Mouse (Mus musculus) mature B cell (primary cell): ENCODE measurements around the gene 6030458C11Rik.

Experiments used
- in situ Hi-C: fragments of 300-500 bp; cut with MboI; formaldehyde crosslinking; loops from 2 replicates; pipeline ENCODE4 v1.14.3; 2019

6030458C11Rik gene

DNA sequence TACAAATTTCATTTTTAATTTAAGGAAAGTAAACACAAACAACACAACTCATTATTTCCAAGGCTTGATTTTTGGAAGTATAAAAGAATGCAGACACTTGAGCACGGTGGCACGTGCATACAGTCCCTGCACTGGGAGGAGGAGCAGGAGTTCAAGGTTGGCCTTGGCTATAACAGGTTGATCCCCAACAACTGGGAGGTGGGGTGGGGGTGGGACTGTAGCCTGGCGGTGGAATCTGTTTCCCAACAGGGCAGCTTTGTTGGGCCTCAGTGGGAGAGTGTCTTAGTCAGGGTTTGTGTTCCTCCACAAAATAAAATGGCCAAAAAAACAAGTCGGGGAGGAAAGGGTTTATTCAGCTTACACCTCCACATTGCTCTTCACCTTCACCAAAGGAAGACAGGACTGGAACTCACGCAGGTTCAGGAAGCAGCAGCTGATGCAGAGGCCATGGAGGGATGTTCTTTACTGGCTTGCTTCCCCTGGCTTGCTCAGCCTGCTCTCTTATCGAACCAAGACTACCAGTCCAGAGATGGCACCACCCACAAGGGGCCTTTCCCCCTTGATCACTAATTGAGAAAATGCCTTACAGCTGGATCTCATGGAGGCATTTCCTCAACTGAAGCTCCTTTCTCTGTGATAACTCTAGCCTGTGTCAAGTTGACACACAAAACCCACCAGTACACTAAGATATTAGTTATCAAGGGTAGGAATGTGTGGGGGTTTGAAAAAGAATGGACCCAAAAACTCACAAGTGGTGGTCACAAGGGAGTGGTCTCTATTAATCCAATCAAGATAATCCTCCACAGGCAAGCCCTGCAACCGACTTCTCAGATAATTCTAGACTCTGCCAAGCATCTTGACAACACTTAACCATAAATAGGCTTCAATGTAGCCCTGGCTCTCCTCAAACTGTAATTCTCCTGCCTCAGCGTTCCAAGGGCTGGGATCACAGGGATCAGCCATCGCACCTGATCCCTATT is 1.7 kb downstream of the 6030458C11Rik start:
- in situ Hi-C loops = loop anchor here (25.0 kb wide), 2 partner anchors 860 to 1435 kb away; partner anchors contain the start of gene Tars

DNA sequence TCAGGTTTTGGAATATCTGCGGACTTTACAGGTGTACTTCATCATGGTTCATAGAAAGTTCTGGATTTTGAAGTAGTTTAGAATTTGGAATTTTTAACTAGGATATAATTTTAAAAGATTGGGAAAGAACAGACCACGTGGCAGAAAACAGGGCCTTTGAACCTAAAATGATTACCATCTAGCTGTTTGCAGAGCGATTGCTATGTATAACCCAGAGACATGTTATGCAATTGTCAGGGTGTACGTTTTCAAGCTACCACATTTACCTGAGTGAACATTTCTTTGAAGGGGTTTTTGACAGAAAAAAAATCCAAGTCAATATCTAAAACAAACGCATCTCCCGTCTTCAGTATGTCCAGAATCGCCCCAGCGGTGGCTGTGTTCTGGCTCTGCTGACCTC is 6.9 kb downstream of the 6030458C11Rik start:
- in situ Hi-C loops = loop anchor here (25.0 kb wide), 2 partner anchors 855 to 1430 kb away; partner anchors contain the start of gene Tars

DNA sequence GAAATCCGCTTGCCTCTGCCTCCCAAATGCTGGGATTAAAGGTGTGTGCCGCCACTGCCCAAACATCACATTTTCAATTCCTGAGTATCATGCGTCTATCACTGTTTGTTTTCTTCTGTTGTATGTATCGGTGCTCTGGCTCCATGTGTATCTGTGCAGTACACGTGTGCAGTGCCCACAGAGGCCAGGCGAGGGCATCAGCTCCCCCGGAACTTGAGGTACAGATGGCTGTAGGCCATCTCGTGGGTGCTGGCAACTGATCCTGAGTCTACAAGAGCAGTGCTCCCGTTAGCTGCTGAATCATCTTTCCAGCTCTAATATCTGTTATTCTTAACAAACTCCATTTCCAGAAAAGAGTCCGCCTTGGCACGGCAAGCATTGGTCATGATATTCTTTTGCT is 11.8 kb downstream of the 6030458C11Rik start:
- in situ Hi-C loops = loop anchor here (25.0 kb wide), 2 partner anchors 850 to 1425 kb away; partner anchors contain the start of gene Tars

DNA sequence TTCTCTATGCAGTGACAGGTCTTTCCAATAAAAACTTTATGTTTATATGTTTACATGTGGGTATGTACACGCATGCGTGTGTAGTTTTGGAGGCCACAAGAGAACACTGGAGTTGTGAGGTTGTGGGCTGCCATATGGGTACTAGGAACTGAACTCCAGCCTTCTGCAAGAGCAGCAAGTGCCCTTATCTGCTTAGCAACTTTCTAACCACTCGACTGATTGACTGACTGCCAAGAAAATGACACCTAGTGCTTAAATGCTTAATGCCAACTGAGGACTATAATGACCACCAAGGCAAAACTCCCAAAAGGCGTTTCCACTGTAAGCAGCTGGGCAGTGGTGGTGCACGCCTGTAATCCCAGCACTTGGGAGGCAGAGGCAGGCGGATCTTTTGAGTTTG is 15.1 kb downstream of the 6030458C11Rik start:
- in situ Hi-C loops = loop anchor here (25.0 kb wide), 2 partner anchors 847 to 1422 kb away; partner anchors contain the start of gene Tars

DNA sequence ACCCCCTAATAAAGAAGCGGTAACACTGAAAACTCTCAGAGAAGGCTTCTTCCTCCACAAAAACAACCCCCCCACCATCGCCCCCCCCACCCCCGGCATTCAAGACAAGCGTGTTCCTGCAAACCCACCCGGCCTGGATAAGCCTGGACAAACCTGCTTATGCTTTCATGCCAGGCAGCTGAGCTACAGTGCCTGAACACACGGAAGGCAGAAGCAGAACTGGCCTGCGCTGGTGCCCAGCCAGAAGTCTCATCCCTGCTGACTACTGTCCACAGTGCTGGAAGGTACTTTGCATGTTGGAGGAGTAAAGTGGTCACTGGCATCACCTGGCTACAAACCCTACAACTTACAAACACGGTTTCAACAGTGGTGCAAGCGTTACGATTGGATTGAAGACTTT is 17.4 kb downstream of the 6030458C11Rik start:
- in situ Hi-C loops = loop anchor here (25.0 kb wide), 2 partner anchors 845 to 1420 kb away; partner anchors contain the start of gene Tars

DNA sequence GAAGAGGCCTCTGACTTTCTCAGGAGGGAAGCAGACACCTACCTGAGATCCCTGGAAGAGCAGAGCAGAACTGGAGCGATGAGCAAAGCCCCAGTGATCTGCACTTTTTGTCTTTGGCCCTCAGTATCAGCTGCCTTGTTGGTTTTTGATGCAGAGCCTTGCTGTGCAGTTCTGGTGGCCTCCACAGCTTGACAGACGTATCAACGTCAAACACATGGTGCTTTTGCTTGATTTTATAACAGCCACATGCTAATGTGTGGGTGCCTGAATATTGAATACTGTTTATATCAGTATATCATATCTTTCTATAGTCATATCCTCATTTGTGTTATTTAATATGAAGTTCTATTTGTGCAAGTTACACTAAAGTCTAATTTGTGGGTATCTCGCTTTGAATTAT is 19.4 kb downstream of the 6030458C11Rik start:
- in situ Hi-C loops = loop anchor here (25.0 kb wide), 2 partner anchors 843 to 1418 kb away; partner anchors contain the start of gene Tars

DNA sequence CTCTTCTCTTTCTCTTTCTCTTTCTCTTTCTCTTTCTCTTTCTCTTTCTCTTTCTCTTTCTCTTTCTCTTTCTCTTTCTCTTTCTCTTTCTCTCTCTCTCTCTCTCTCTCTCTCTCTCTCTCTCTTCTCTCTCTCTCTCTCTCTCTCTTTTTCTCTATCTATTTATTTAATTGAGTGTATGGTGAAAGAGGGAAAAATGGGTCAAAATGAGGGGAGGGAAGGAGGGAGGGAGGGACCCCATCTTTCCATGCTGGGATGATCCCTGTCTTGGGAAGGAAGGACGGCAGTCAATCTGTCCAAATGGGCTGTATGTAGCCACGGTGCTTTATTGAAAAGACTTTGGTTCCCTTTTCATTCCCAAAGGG is 23.3 kb downstream of the 6030458C11Rik start:
- in situ Hi-C loops = loop anchor here (25.0 kb wide), 2 partner anchors 839 to 1414 kb away; partner anchors contain the start of gene Tars

DNA sequence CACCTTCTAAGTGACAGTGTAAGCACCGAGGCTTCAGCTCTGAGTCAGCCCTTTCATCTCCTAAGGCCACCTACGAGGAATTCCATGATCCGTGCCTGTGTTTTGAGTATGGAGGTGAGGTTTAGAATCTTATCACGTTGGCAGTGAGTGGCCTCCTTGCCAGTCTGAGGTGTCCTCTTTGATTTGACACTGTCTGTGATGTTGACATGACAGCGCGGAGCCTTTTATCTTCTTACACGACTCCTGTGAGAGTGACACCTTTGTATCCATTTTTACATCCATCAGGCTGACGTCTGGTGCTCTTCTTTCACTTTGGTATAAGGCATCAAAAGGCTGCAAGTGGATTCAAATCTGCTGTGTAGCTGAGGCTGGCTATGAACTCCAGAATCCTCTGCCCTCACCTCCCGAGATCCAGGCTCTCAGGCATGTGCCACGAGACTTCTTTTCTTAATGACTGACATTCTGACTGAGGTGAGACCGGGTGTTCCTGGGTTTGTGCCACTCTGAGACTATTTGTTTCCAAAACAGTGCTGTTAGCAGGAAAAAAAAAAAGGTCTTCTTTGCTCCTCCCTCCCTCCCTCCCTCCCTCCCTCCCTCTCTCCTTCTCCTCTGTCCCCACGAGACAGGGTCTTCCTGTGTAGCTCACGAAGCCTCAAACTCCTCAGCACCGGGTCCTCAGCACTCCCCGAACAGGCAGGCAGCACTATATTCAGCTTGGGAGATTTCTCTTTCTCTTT is 23.9 kb downstream of the 6030458C11Rik start:
- in situ Hi-C loops = loop anchor here (25.0 kb wide), 2 partner anchors 838 to 1413 kb away; partner anchors contain the start of gene Tars

DNA sequence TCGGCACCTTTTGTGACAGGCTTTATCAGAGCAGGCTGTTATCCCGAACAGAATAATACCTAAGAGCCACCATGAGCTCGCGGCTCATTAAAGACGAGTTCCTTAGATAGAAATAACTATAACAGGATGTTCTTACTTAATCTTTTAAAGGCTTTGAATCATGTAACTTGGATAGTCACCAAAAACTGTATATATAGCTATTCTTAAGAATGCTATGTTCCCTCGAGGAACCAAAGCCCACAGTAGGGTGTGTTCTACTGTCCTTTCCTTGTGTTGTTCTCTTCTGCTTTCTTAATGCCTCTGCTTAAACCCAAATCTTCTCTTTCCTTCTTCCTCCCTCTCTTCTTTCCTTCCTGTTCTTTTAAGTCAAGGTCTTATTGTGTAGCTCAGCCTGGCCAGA is 26.4 kb downstream of the 6030458C11Rik start:
- in situ Hi-C loops = loop anchor here (10.0 kb wide), 2 partner anchors 213 to 433 kb away; no protein-coding TSS in a partner anchor

DNA sequence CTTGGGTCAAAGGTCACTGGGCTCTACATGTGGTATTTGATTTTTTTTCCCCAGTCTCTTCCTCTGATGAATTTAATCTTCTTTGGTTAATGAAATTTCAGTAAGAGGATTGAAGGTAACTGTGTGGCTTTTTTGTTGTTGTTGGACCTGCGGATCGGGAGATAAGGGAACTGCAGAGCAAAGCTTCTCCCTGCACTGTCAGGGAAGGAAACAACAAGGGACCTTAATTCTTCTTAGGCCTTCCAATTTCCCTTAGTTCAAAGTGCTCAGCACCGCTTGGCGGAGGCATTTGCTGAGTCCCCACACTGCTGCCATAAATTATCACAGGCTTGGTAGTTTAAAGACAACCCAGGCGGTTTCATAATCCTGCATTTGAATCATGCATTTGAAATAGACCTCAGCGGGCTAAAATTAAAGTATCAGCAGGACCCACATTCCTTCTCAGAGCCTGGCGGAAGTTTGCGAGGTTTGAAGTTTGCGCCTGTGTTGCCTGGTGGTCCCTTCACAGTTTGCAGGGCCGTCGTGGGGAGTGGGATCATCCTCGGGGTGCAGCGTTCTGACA is 28.5 kb downstream of the 6030458C11Rik start:
- in situ Hi-C loops = loop anchor here (10.0 kb wide), 2 partner anchors 211 to 431 kb away; no protein-coding TSS in a partner anchor

DNA sequence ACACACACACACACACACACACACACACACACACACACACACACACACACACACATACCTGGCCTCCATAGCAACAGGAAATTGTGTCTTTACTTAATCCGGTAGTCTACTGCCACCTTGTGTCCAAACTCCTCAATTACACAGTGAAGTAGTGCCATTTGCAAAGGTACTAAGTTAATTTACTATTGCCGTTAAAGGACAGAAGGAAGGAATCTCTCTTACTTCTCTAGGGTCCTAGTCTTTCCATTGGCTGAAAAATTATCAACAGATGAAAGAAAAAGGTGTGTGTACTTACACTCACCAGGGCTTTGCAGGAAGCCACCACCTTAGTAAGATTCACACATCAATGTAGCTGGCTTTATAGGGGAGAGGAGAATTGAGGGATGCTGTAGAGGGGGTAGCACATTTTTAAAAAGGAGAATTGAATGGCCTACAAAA is 29.0 kb downstream of the 6030458C11Rik start:
- in situ Hi-C loops = loop anchor here (10.0 kb wide), 2 partner anchors 211 to 431 kb away; no protein-coding TSS in a partner anchor

DNA sequence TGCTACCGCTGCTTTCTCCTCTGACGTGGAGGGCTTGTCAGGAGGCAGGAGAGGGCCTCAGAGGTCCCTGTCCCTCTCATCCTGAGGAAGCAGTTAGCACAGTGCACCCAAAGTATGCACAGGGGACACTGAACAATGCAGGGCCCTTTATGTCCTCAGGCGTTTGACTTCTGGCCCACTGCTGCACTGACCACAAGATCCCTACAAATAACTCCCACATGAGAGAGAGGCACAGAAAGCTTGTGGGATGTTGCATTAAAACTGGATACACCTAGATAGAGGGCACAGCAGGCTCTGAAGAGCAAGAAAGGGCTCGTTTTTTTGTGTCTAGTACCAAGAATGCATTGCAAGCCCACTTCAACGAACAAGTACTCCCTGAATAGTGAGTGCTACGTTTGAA is 30.1 kb downstream of the 6030458C11Rik start:
- in situ Hi-C loops = loop anchor here (10.0 kb wide), 2 partner anchors 210 to 430 kb away; no protein-coding TSS in a partner anchor

DNA sequence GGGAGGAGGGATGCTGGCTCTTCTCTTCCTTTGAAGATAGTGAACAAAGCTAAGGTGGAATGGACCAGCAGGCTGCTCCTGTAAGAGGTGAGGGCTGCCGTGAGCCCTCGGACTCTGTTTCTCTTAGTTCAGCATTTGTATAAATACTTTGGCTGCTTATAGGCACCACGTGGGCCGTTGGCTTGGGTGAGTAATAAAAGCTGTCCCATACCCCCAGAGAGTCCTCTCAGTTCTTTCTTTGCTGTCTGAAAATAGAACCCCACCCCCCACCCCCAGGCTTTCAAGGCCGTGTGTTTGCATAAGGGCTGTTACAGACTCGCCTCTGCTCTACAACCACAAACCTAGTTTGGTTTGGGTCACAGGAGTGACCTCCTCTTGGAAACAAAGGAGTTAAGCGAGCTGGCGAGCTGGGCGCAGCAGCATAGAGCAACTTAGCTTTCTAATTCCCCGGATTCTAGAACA is 35.0 kb downstream of the 6030458C11Rik start:
- in situ Hi-C loops = no loop called here

DNA sequence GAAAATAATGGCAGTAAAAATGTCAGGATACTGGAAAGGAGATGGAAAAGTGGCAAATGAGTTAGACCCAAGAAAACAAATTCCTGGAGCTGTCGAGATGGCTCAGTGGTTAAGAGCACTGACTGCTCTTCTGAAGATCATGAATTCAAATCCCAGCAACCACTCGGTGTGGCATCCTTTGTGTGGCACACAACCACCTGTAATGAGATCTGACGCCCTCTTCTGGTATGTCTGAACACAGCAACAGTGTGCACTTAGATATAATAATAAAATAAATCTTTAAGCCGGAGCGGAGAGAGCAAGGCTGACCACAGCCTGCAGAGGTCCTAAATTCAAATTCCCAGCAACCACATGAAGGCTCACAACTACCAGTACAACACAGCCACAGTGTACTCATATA is 35.9 kb downstream of the 6030458C11Rik start:
- in situ Hi-C loops = no loop called here

DNA sequence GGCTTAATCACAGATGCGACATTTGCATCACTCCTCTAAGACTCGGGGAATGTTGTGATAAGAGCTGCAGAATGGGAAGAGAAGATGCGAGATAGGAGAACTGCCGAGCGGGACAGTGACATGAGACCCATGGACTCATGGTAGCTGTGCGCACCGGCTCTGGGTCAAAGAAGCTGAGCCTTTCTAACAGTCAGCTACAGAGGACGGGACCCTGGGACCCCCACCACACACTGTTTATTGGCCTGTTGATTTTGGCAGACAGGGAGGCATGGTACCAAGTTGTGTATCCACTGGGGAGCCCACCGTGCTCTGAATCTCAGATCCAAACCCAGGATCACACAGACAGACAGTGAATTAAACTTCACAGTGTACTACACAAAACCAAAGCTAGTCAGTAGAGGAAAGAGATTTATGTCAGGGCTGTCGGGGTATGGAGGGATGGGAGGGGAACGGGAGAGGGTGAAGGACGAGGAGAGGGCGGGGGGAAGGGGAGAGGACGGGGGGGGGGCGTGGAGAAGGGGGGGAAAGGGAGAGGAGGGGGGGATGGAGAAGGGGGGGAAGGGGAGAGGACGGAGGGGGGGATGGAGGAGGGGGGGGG is 42.6 kb downstream of the 6030458C11Rik start:
- in situ Hi-C loops = no loop called here

DNA sequence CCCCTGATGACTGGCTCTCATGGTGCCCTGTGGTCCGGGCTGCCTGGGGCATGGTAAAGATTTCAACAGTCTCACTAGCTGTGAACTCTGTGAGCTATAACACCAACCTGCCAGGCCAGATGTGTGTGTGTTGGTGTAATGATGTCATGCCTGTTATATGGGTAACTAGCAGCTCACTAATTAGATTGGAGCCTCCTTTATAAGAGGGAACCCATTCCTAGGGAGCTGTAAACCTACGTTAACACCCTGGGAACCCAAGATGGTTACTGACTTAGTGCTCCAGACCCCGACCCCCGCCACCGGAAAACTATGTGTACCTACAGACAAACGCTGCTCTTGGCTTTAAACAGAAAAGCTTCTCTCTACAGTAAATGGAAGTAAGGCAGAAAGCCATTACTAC is 43.2 kb downstream of the 6030458C11Rik start:
- in situ Hi-C loops = no loop called here

DNA sequence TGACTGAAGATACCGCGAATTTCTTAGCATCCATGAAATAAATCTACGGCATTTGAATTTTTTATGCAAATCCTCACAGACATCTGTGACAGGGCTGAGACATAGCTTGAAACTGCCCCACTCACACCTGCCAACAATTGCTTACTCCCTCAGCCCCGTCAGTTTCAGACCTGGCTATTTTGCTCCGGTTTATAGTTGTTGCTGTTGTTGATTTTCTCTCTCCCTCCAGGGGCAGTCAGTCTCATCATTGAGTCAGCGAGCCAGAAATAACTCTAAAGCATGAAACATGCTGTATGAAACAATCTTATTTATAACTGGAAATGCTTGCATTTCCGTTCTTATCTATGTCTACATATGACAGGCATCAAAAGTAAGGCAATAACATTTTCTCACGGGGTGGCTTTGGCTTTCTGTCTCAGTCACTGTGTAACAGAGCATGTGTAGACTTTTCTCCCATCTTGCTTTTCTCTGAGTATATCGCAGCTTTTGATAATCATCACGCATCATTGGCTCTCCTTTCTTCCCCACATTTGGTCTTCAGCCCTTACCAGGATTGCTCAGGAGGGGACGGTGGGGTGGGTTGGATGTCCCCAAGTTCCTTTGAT is 50.2 kb downstream of the 6030458C11Rik start:
- in situ Hi-C loops = no loop called here

DNA sequence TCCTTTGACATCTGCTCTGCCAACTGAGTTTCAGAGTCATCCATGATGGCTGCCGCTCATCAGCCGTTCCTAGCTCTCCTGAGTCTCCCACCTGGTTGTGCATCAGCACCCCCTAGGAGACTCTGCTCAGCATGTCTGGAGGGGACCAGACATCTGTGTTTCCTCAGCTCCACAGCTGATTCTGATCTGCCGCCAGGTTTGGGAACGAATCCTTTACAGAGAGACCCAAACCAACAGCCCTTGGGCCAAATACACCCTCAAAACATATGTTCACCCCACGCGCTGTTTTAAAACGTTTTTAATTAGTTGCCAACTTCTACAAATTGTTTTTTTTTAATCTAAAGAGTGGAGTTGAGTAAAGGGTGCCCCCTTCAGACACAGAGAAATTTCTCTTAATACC is 53.5 kb downstream of the 6030458C11Rik start:
- in situ Hi-C loops = no loop called here

DNA sequence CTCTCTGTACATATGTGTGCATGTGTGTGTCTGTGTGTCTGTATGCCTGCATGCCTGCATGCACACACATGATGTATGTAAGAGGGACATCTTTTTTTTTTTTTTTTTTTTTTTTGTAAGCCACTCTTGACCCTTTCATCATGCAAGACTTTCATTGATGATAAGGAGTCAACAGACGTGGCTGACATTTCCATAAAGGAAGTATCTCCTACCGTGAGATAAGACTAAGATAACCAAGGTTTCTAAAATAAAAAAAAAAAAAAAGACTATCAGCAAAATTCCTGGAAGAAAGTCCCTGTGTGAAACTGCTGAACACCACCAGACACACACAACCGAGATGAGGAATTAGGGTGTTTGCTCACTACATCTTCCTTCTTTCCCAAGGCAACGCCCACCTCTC is 57.6 kb downstream of the 6030458C11Rik start:
- in situ Hi-C loops = no loop called here

DNA sequence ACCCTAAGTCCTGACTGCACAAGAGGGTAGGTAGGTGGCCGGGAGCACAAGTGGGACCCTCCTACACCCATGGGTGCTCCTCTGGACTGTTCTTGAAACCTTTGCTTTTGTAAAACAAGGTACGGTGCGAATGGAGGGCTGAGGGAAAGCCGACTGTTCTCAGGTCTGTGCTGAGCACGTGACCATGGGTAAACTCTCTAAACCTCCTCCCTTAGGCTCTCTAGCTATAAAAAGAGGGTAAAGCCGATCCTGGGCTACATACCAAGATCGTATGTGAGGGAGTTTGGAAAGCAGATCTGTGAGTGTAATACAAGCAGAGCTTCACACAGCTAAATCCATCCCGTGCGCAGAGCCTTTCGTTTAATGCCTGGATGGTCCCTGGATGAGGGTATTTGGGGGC is 61.3 kb downstream of the 6030458C11Rik start:
- in situ Hi-C loops = no loop called here
